8 mouse cellular contexts compared by ENCODE assay signal in the genomic region with DNA sequence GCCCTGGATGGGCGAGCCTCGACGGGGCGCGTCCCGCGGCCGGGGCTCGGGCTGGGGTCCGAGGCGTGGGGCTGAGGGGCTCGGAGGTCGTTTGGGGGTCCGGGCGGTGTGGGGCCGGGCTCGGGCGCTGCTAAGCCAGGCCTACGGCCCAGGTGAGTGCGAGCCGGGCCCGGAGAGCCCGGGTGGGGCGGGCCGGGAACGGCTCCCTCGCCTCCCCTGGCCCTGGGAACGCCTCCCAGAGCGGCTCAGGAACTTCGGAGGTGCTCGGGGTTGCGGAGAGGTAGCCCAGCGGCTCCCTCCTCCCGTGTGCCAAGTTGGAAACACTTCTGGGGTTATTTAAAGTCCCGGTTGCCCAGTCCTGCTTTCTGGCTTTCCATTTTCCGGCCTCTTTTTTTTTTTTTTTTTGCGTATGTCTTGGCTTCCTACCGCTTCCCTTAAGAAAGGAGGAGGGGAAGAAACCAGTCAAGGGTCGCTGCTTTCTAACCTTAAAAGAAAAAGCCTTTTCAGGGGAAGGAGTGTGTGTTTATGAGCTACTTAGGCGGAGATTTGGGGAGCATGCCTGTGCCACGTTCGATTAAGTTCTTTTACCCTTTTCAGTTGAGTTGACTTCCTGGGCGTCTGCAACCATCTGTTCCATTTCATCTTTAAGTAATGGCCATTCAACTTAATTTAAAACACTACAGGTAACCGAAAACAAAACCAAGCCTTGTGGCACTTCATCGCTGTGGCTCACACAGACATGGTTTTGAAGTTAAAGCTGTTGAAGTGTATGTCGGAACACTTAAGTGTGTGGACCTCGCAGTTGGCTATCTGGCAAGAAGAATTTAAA. TPM values are rescaled to one million over a fixed set of nuclear protein-coding genes. Genes with fewer than 3 reads are reported as not detected.
A peak's percentile ranks its signal among the peaks of the same experiment; 100 is the strongest.
DNase-seq lines count a peak whose midpoint lies in the region; ATAC-seq and TF ChIP-seq lines count a peak whose summit lies in the region.

No protein-coding gene starts in this region.

- no peaks in the 10 kb centered on the region for H3K27me3 ChIP-seq in heart, embryonic 12.5 days (replicated peaks)
- H3K27me3 ChIP-seq in forebrain, embryonic 13.5 days, result no peaks in the 10 kb centered on the region
- H3K27me3 ChIP-seq in liver, adult 2 months (ENCODE audit: control insufficient read depth, insufficient read depth, low read length), result no peaks in the 10 kb centered on the region
- no peaks in the 10 kb centered on the region for H3K27me3 ChIP-seq in stomach, embryonic 15.5 days (replicated peaks)

- H3K4me1 ChIP-seq in heart, embryonic 12.5 days (replicated peaks), result peaks cover 17% of the 10 kb centered on the region
- peaks cover 2% of the 10 kb centered on the region in 2 experiments; a peak in 1 of 4 replicates for H3K4me1 ChIP-seq in ES-E14 (ENCODE audit: control insufficient read depth in 2 of 2, insufficient read depth in 2 of 2, low read length in 2 of 2, poor library complexity in 1 of 2)
- peaks cover 24% of the 10 kb centered on the region for H3K4me1 ChIP-seq in forebrain, embryonic 13.5 days
- H3K4me1 ChIP-seq in liver, adult 2 months (ENCODE audit: control insufficient read depth, insufficient read depth, low read length), result peaks cover 7% of the 10 kb centered on the region; the same call in 1 of the 2 replicates
- peaks cover 12% of the 10 kb centered on the region for H3K4me1 ChIP-seq in stomach, embryonic 15.5 days

- TF ChIP-seq CTCF in liver, adult 2 months (IDR thresholded peaks at IDR 0.05; ENCODE audit: low read depth, low read length), result no peak

- DNase-seq in heart, postnatal 10 days, result no peak
- no peak for DNase-seq in ES-E14 (ENCODE audit: low read depth, low spot score)
- DNase-seq in liver, adult 2 months (ENCODE audit: extremely low read depth, low read depth, low spot score), result peak; percentile 47
- no peak for DNase-seq in right cerebral cortex, adult 2 months (ENCODE audit: low spot score in 2 of 2)
- DNase-seq in testis, postnatal 10 days (ENCODE audit: low spot score), result no peak

- intact Hi-C loops in heart, postnatal 10 days (cut with DNase I), result loop anchor here (2.0 to 10.0 kb wide), 3 partner anchors 106 to 1366 kb away; partner anchors contain the start of genes Mitd1, Mrpl30 and Rpl31

- peak; percentile 62 for ATAC-seq in heart, embryonic 12.5 days (ENCODE audit: insufficient number of reproducible peaks, low FRiP score)
- peak; percentile 1; the same call in 1 of the 2 replicates for ATAC-seq in forebrain, embryonic 13.5 days
- peak; percentile 28 for ATAC-seq in stomach, embryonic 15.5 days (ENCODE audit: insufficient read depth, low FRiP score, low read depth)

- H3K4me2 ChIP-seq in heart, embryonic 12.5 days, result peak overlapping the region; percentile 72
- H3K4me2 ChIP-seq in forebrain, embryonic 13.5 days, result peak overlapping the region; percentile 81
- peak overlapping the region; percentile 81 for H3K4me2 ChIP-seq in stomach, embryonic 15.5 days

- H3K9ac ChIP-seq in heart, embryonic 12.5 days, result peak overlapping the region; percentile 96
- peak overlapping the region; percentile 89 for H3K9ac ChIP-seq in ES-E14 (ENCODE audit: insufficient read depth, low read depth, low read length, poor library complexity, severe bottlenecking)
- peak overlapping the region; percentile 95 for H3K9ac ChIP-seq in forebrain, embryonic 13.5 days
- H3K9ac ChIP-seq in liver, adult 2 months (ENCODE audit: low read depth, low read length), result peak overlapping the region; percentile 95
- peak overlapping the region; percentile 95 for H3K9ac ChIP-seq in stomach, embryonic 15.5 days

- H3K9me3 ChIP-seq in heart, embryonic 12.5 days (replicated peaks), result no peaks in the 10 kb centered on the region
- H3K9me3 ChIP-seq in ES-E14 (ENCODE audit: control insufficient read depth, insufficient read depth, low read depth, low read length), result no peaks in the 10 kb centered on the region
- H3K9me3 ChIP-seq in forebrain, embryonic 13.5 days (replicated peaks), result no peaks in the 10 kb centered on the region
- H3K9me3 ChIP-seq in stomach, embryonic 15.5 days, result no peaks in the 10 kb centered on the region

- peaks cover 19% of the 10 kb centered on the region for H3K36me3 ChIP-seq in heart, embryonic 12.5 days
- H3K36me3 ChIP-seq in ES-E14 (ENCODE audit: control insufficient read depth, insufficient read depth, low read length, poor library complexity, severe bottlenecking), result peaks cover 16% of the 10 kb centered on the region
- H3K36me3 ChIP-seq in forebrain, embryonic 13.5 days (ENCODE audit: poor library complexity, severe bottlenecking), result peaks cover 21% of the 10 kb centered on the region
- H3K36me3 ChIP-seq in liver, adult 2 months (ENCODE audit: control insufficient read depth, insufficient read depth, low read length), result peaks cover 5% of the 10 kb centered on the region
- peaks cover 14% of the 10 kb centered on the region; the same call in 1 of the 2 replicates for H3K36me3 ChIP-seq in stomach, embryonic 15.5 days

- peak overlapping the region; percentile 92 for H3K4me3 ChIP-seq in heart, embryonic 12.5 days
- peak overlapping the region; percentile 84 to 87 for H3K4me3 ChIP-seq in ES-E14 (ENCODE audit: insufficient read depth in 1 of 2, low read depth in 1 of 2, low read length in 2 of 2, poor library complexity in 1 of 2, severe bottlenecking in 1 of 2)
- peak overlapping the region; percentile 96 for H3K4me3 ChIP-seq in forebrain, embryonic 13.5 days
- peak overlapping the region; percentile 97 for H3K4me3 ChIP-seq in liver, adult 2 months (ENCODE audit: insufficient read depth, low read depth, low read length)
- peak overlapping the region; percentile 97 for H3K4me3 ChIP-seq in stomach, embryonic 15.5 days (replicated peaks)

- in situ Hi-C loops in ES-E14 (cut with MboI; ENCODE audit: low sequenced_read_pairs in 2 of 2, unreplicated experiment in 2 of 2), result no loop called here

- peaks cover 14% of the 10 kb centered on the region; the same call in 1 of the 2 replicates for H3K79me2 ChIP-seq in liver, adult 2 months (ENCODE audit: control insufficient read depth, insufficient read depth, low read length)

- H3K27ac ChIP-seq in heart, embryonic 12.5 days (ENCODE audit: poor library complexity, severe bottlenecking), result peak overlapping the region; percentile 87
- peak overlapping the region; percentile 3; the same call in 1 of the 2 replicates for H3K27ac ChIP-seq in ES-E14 (ENCODE audit: insufficient read depth, low read depth, low read length, poor library complexity, severe bottlenecking)
- H3K27ac ChIP-seq in forebrain, embryonic 13.5 days, result peak overlapping the region; percentile 87
- peak overlapping the region; percentile 78 for H3K27ac ChIP-seq in liver, adult 2 months (replicated peaks; ENCODE audit: insufficient read depth, low read depth, low read length)
- H3K27ac ChIP-seq in stomach, embryonic 15.5 days, result peak overlapping the region; percentile 89

- WGBS in heart, embryonic 12.5 days, result 3% methylated on average over 37 of the region's 47 CpGs
- 4% methylated on average over 43 of the region's 47 CpGs for WGBS in forebrain, embryonic 13.5 days
- WGBS in liver, adult 2 months, result 3% methylated on average over 47 of the region's 47 CpGs
- WGBS in stomach, embryonic 15.5 days, result 3% methylated on average over 47 of the region's 47 CpGs

- no peak for TF ChIP-seq POLR2A in liver, adult 2 months (IDR thresholded peaks at IDR 0.05; ENCODE audit: extremely low read depth, insufficient read depth, low read length)

TF ChIP-seq in ES-E14, 5 proteins besides CTCF, POLR2A, EP300 and RAD21:
- no peak for TF ChIP-seq ZC3H11A (IDR thresholded peaks at IDR 0.05; ENCODE audit: borderline replicate concordance, low read depth, low read length)
- TF ChIP-seq HCFC1 (IDR thresholded peaks at IDR 0.05; ENCODE audit: borderline replicate concordance, insufficient read depth, low read length), result no peak
- no peak for TF ChIP-seq MAFK (IDR thresholded peaks at IDR 0.05; ENCODE audit: insufficient read depth, low read depth, low read length)
- no peak for TF ChIP-seq ZNF384 (IDR thresholded peaks at IDR 0.05; ENCODE audit: low read depth, low read length)
- TF ChIP-seq CHD2 (IDR thresholded peaks at IDR 0.05; ENCODE audit: low read depth, low read length), result no peak

RNA-seq across cellular contexts. Expression of gene Eif5b, which starts 0.8 kb away (rescaled TPM):
- 22.8 and 24.4 TPM in 2 replicates for polyA plus RNA-seq in heart, embryonic 12.5 days (2016; fragmentation: Nextera tagmentation; extraction: Ambion mirVana)
- total RNA-seq in heart, postnatal 10 days (2021), result 10 to 100 TPM; 36.3 to 41.0 TPM
- 28.8 and 30.6 TPM in 2 replicates for total RNA-seq in ES-E14 (2012; rRNA removed)
- polyA plus RNA-seq in forebrain, embryonic 13.5 days (2015; fragmentation: Nextera tagmentation; extraction: Ambion mirVana), result 27.7 and 28.9 TPM in 2 replicates
- 17.1 and 18.9 TPM in 2 replicates for total RNA-seq in liver, adult 2 months (2014; rRNA removed)
- polyA plus RNA-seq in liver, adult 2 months (2012; rRNA removed), result 3.4 and 4.1 TPM in 2 replicates
- polyA plus RNA-seq in stomach, embryonic 15.5 days (2015; fragmentation: Nextera tagmentation; extraction: Ambion mirVana), result 32.5 and 33.1 TPM in 2 replicates

RNA-seq across cellular contexts. Expression of gene Txndc9, which starts 0.9 kb away (rescaled TPM):
- polyA plus RNA-seq in heart, embryonic 12.5 days (2016; fragmentation: Nextera tagmentation; extraction: Ambion mirVana), result 110 and 115 TPM in 2 replicates
- 10 to 100 TPM; 61.6 to 63.0 TPM for total RNA-seq in heart, postnatal 10 days (2021)
- 42.4 and 71.2 TPM in 2 replicates for total RNA-seq in ES-E14 (2012; rRNA removed)
- 162 and 167 TPM in 2 replicates for polyA plus RNA-seq in forebrain, embryonic 13.5 days (2015; fragmentation: Nextera tagmentation; extraction: Ambion mirVana)
- total RNA-seq in liver, adult 2 months (2014; rRNA removed), result 22.7 and 33.8 TPM in 2 replicates
- 4.9 and 6.7 TPM in 2 replicates for polyA plus RNA-seq in liver, adult 2 months (2012; rRNA removed)
- 128 and 132 TPM in 2 replicates for polyA plus RNA-seq in stomach, embryonic 15.5 days (2015; fragmentation: Nextera tagmentation; extraction: Ambion mirVana)

RNA-seq across cellular contexts. Expression of gene Lyg1, which starts 41.0 kb away (rescaled TPM):
- not detected in 2 replicates for polyA plus RNA-seq in heart, embryonic 12.5 days (2016; fragmentation: Nextera tagmentation; extraction: Ambion mirVana)
- total RNA-seq in heart, postnatal 10 days (2021), result not detected
- not detected in 2 replicates for total RNA-seq in ES-E14 (2012; rRNA removed)
- polyA plus RNA-seq in forebrain, embryonic 13.5 days (2015; fragmentation: Nextera tagmentation; extraction: Ambion mirVana), result not detected in 2 replicates
- not detected in 2 replicates for total RNA-seq in liver, adult 2 months (2014; rRNA removed)
- not detected in 2 replicates for polyA plus RNA-seq in liver, adult 2 months (2012; rRNA removed)
- polyA plus RNA-seq in stomach, embryonic 15.5 days (2015; fragmentation: Nextera tagmentation; extraction: Ambion mirVana), result not detected in 2 replicates

Comparison
In these comparisons a context has a peak if more than half of its experiments do, and no peak if none do; other contexts are left out.
1. ATAC-seq: peak in every context shown above with its lines; median percentile 62 in heart, embryonic 12.5 days; 28 in stomach, embryonic 15.5 days; 1 in forebrain, embryonic 13.5 days.
2. H3K27ac ChIP-seq: peak in every context shown above with its lines; median percentile 89 in stomach, embryonic 15.5 days; 87 in heart, embryonic 12.5 days; 87 in forebrain, embryonic 13.5 days; 78 in liver, adult 2 months; 3 in ES-E14.
3. RNA of gene Txndc9, which starts 0.9 kb away (polyA plus RNA-seq): 162 to 167 TPM in forebrain, embryonic 13.5 days, 128 to 132 TPM in stomach, embryonic 15.5 days and 110 to 115 TPM in heart, embryonic 12.5 days; 4.9 to 6.7 TPM in liver, adult 2 months; every median in the first group is over 10 times any median in the second.
4. Peak in every context shown above with its lines, with median percentiles within 50 percentile points of each other: H3K4me2 ChIP-seq, H3K4me3 ChIP-seq and H3K9ac ChIP-seq.